Mouse (Mus musculus) kidney, embryonic 15.5 days (tissue): Measurements from ENCODE around the gene Ppm1b. TPM values are rescaled to one million over a fixed set of nuclear protein-coding genes. Genes with fewer than 3 reads are reported as not detected.
A peak's percentile ranks its signal among the peaks of the same experiment; 100 is the strongest.

Experiments
- ATAC-seq: fragments of 200-750 bp; cut with Nextera tagmentation; replicated peaks from 2 replicates; pipeline ENCODE4 v1.8.0; 2017; ENCODE audit warnings: moderate TSS enrichment; ENCODE audit not compliant: low FRiP score
- H3K27ac ChIP-seq: fragments of 300-500 bp; sonication (generic); 2 replicates; pipeline ENCODE4 v1.5.1; 2015; ENCODE audit warnings: mild to moderate bottlenecking, inconsistent platforms
- H3K27me3 ChIP-seq: fragments of 300-500 bp; sonication (generic); 2 replicates; pipeline ENCODE4 v1.6.1; 2015; ENCODE audit warnings: inconsistent platforms
- H3K36me3 ChIP-seq: fragments of 300-500 bp; sonication (generic); 2 replicates; pipeline ENCODE4 v1.6.1; 2015; ENCODE audit warnings: inconsistent platforms
- H3K4me1 ChIP-seq: fragments of 300-500 bp; sonication (generic); 2 replicates; pipeline ENCODE4 v1.6.1; 2015; ENCODE audit warnings: inconsistent platforms
- H3K4me2 ChIP-seq: fragments of 300-500 bp; sonication (generic); 2 replicates; pipeline ENCODE4 v1.6.1; 2015; ENCODE audit warnings: moderate library complexity, mild to moderate bottlenecking, inconsistent platforms
- H3K4me3 ChIP-seq: fragments of 300-500 bp; sonication (generic); replicated peaks from 2 replicates; pipeline ENCODE4 v1.5.1; 2015; ENCODE audit warnings: mild to moderate bottlenecking, inconsistent platforms
- H3K9ac ChIP-seq: fragments of 300-500 bp; sonication (generic); 2 replicates; pipeline ENCODE4 v1.6.1; 2015; ENCODE audit warnings: mild to moderate bottlenecking, inconsistent platforms
- H3K9me3 ChIP-seq: fragments of 300-500 bp; sonication (generic); replicated peaks from 2 replicates; pipeline ENCODE4 v1.6.1; 2016; ENCODE audit warnings: inconsistent platforms
- WGBS: fragments of 180-500 bp; shearing (Covaris S2); methylation state at CpG from one replicate; pipeline ENCODE4 v1.1.7; 2015; ENCODE audit warnings: mixed read lengths; 5-methylcytosine and 5-hydroxymethylcytosine counted together
- polyA plus RNA-seq: library from polyadenylated mRNA; unstranded; fragments of >200 nt; fragmentation: Nextera tagmentation; extraction: Ambion mirVana; gene quantifications from 2 replicates; pipeline ENCODE4 v1.2.1, GENCODE M21; 2015

Gene Ppm1b
- polyA plus RNA-seq, 1 experiment from 2014 or later, result 73.4 TPM

GRCm38 (mm10) chr17:85044466-85044865, 87.9 kb downstream of the Ppm1b start:
- H3K36me3 ChIP-seq, result no peaks in the 10 kb centered on the region
- H3K9ac ChIP-seq, result no peak overlapping the region
- ATAC-seq, result no peak
- H3K4me3 ChIP-seq, result no peak overlapping the region
- no peaks in the 10 kb centered on the region for H3K9me3 ChIP-seq
- no peak overlapping the region for H3K4me2 ChIP-seq
- H3K27ac ChIP-seq, result peak overlapping the region; percentile 82
- H3K27me3 ChIP-seq, result no peaks in the 10 kb centered on the region
- H3K4me1 ChIP-seq, result peaks cover 20% of the 10 kb centered on the region
- WGBS, result 75% methylated on average over 5 of the region's 5 CpGs

GRCm38 (mm10) chr17:85045160-85045559, 88.6 kb downstream of the Ppm1b start:
- Histone ChIP-seq H3K27ac (peak overlapping the region; percentile 82), H3K4me3 (no peak overlapping the region), H3K9ac (no peak overlapping the region), H3K36me3 (no peaks in the 10 kb centered on the region), H3K4me1 (peaks cover 20% of the 10 kb centered on the region), H3K9me3 (no peaks in the 10 kb centered on the region), H3K4me2 (no peak overlapping the region), H3K27me3 (no peaks in the 10 kb centered on the region)
- no peak for ATAC-seq
- 80% methylated on average over 12 of the region's 12 CpGs for WGBS

GRCm38 (mm10) chr17:85048379-85048778, 91.8 kb downstream of the Ppm1b start:
- H3K9me3 ChIP-seq, result no peaks in the 10 kb centered on the region
- WGBS, result 92% methylated on average over 5 of the region's 5 CpGs

GRCm38 (mm10) chr17:85058276-85058675, 101.7 kb downstream of the Ppm1b start:
- H3K9ac ChIP-seq, result no peak overlapping the region
- ATAC-seq, result no peak
- WGBS, result 87% methylated on average over 7 of the region's 7 CpGs

More at GRCm38 (mm10) chr17:85048379-85048778, 91.8 kb downstream of the Ppm1b start:
- ATAC-seq, result no peak
- no peak overlapping the region for H3K4me2 ChIP-seq
- no peaks in the 10 kb centered on the region for H3K36me3 ChIP-seq
- H3K27me3 ChIP-seq, result no peaks in the 10 kb centered on the region
- H3K4me3 ChIP-seq, result no peak overlapping the region
- no peaks in the 10 kb centered on the region for H3K4me1 ChIP-seq
- H3K27ac ChIP-seq, result no peak overlapping the region
- H3K9ac ChIP-seq, result no peak overlapping the region

GRCm38 (mm10) chr17:85059136-85059535, 102.6 kb downstream of the Ppm1b start:
- Histone ChIP-seq H3K4me2 (no peak overlapping the region), H3K4me1 (no peaks in the 10 kb centered on the region), H3K36me3 (peaks cover 24% of the 10 kb centered on the region), H3K9ac (no peak overlapping the region), H3K27me3 (no peaks in the 10 kb centered on the region), H3K9me3 (no peaks in the 10 kb centered on the region), H3K4me3 (no peak overlapping the region), H3K27ac (no peak overlapping the region)
- no peak for ATAC-seq
- 92% methylated on average over 6 of the region's 6 CpGs for whole genome bisulfite sequencing

More at GRCm38 (mm10) chr17:85058276-85058675, 101.7 kb downstream of the Ppm1b start:
- H3K9me3 ChIP-seq, result no peaks in the 10 kb centered on the region
- no peaks in the 10 kb centered on the region for H3K4me1 ChIP-seq
- peaks cover 16% of the 10 kb centered on the region for H3K36me3 ChIP-seq
- no peak overlapping the region for H3K4me3 ChIP-seq
- no peaks in the 10 kb centered on the region for H3K27me3 ChIP-seq
- no peak overlapping the region for H3K4me2 ChIP-seq
- H3K27ac ChIP-seq, result no peak overlapping the region

- Histone ChIP-seq H3K4me3 (no peak overlapping the region), H3K27ac (no peak overlapping the region), H3K4me2 (no peak overlapping the region), H3K9ac (no peak overlapping the region), H3K9me3 (no peaks in the 10 kb centered on the region), H3K27me3 (no peaks in the 10 kb centered on the region), H3K4me1 (no peaks in the 10 kb centered on the region), H3K36me3 (peaks cover 64% of the 10 kb centered on the region)
- no peak for ATAC-seq
- WGBS, result 92% methylated on average over 7 of the region's 7 CpGs
Observed at GRCm38 (mm10) chr17:85063560-85063959, 107.0 kb downstream of the Ppm1b start.

GRCm38 (mm10) chr17:85067331-85067730, 110.8 kb downstream of the Ppm1b start:
- H3K4me1 ChIP-seq, result no peaks in the 10 kb centered on the region; the same call in 1 of the 2 replicates
- no peak overlapping the region for H3K4me2 ChIP-seq
- no peak overlapping the region for H3K4me3 ChIP-seq
- no peaks in the 10 kb centered on the region for H3K27me3 ChIP-seq
- H3K9me3 ChIP-seq, result no peaks in the 10 kb centered on the region
- H3K36me3 ChIP-seq, result peaks cover 87% of the 10 kb centered on the region
- no peak overlapping the region for H3K27ac ChIP-seq
- WGBS, result 96% methylated on average over 7 of the region's 7 CpGs
- no peak overlapping the region for H3K9ac ChIP-seq
- no peak for ATAC-seq

GRCm38 (mm10) chr17:85070658-85071057, 114.1 kb downstream of the Ppm1b start:
- Histone ChIP-seq H3K27me3 (no peaks in the 10 kb centered on the region), H3K9ac (no peak overlapping the region), H3K36me3 (peaks cover 72% of the 10 kb centered on the region), H3K4me3 (no peak overlapping the region), H3K4me1 (no peaks in the 10 kb centered on the region; the same call in 1 of the 2 replicates), H3K9me3 (no peaks in the 10 kb centered on the region), H3K4me2 (no peak overlapping the region), H3K27ac (no peak overlapping the region)
- WGBS, result 76% methylated on average over 6 of the region's 6 CpGs
- no peak for ATAC-seq

GRCm38 (mm10) chr17:85071088-85071775, 114.7 kb downstream of the Ppm1b start:
- Histone ChIP-seq H3K4me3 (no peak overlapping the region), H3K4me2 (no peak overlapping the region), H3K36me3 (peaks cover 72% of the 10 kb centered on the region), H3K27ac (no peak overlapping the region), H3K9ac (no peak overlapping the region), H3K4me1 (no peaks in the 10 kb centered on the region; the same call in 1 of the 2 replicates), H3K9me3 (no peaks in the 10 kb centered on the region), H3K27me3 (no peaks in the 10 kb centered on the region)
- WGBS, result 89% methylated on average over 8 of the region's 8 CpGs
- ATAC-seq, result no peak

GRCm38 (mm10) chr17:85072383-85072782, 115.8 kb downstream of the Ppm1b start:
- Histone ChIP-seq H3K9ac (no peak overlapping the region), H3K9me3 (no peaks in the 10 kb centered on the region), H3K4me1 (no peaks in the 10 kb centered on the region; the same call in 1 of the 2 replicates), H3K4me3 (no peak overlapping the region), H3K36me3 (peaks cover 73% of the 10 kb centered on the region), H3K27ac (peak overlapping the region; percentile 30; the same call in 1 of the 2 replicates), H3K4me2 (no peak overlapping the region), H3K27me3 (no peaks in the 10 kb centered on the region)
- 59% methylated on average over 11 of the region's 11 CpGs for WGBS
- no peak for ATAC-seq

- H3K36me3 ChIP-seq, result peaks cover 72% of the 10 kb centered on the region
Observed at GRCm38 (mm10) chr17:85073214-85073613, 116.7 kb downstream of the Ppm1b start.

More at GRCm38 (mm10) chr17:85073214-85073613, 116.7 kb downstream of the Ppm1b start:
- no peak overlapping the region for H3K4me3 ChIP-seq
- no peak for ATAC-seq
- H3K27ac ChIP-seq, result no peak overlapping the region
- H3K4me2 ChIP-seq, result no peak overlapping the region
- WGBS, result 70% methylated on average over 7 of the region's 7 CpGs
- H3K4me1 ChIP-seq, result no peaks in the 10 kb centered on the region; the same call in 1 of the 2 replicates
- no peaks in the 10 kb centered on the region for H3K27me3 ChIP-seq
- H3K9ac ChIP-seq, result no peak overlapping the region
- H3K9me3 ChIP-seq, result no peaks in the 10 kb centered on the region
